In the genomic region with DNA sequence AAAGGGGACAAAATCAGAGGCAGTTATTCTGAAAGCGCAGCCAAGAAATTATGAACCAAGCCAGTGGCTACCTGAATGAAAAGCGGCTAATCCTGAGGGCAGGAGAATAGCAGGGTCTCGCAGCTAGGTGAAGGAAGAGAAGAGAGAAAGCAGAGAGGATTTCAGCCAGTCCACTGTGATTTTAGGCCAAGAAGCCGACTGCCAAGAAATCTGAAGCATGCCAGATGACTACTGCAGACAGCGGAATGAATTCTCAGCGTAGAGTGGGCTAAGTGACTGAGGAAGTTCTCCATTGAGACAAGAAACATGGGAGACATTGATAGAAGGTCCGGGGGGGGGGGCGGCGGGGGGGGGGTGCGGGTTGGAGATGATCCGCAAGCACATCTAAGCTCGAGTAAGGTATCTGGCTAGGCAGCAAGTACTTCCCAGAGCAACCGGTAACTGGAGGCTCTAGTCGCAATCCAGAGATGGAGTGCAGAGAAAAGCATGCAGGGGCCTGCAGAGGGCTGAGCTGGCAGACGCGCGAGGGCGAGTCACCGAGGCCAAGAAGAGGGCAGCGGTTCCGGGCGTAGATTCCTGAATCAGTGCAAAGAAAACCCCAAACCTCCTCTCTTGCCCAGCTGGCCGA, we compare ENCODE assay signal across 8 mouse cellular contexts. TPM values are rescaled to one million over a fixed set of nuclear protein-coding genes. Genes with fewer than 3 reads are reported as not detected.
DNase-seq lines count a peak whose midpoint lies in the region; ATAC-seq and TF ChIP-seq lines count a peak whose summit lies in the region.

No protein-coding gene starts in this region.

- peak overlapping the region; percentile 75 for H3K9ac ChIP-seq in liver, adult 2 months (ENCODE audit: low read depth, low read length)
- peak overlapping the region; percentile 51 for H3K9ac ChIP-seq in hindbrain, embryonic 15.5 days
- peak overlapping the region; percentile 78 for H3K9ac ChIP-seq in stomach, postnatal 0 days (ENCODE audit: low read length)

- H3K79me2 ChIP-seq in liver, adult 2 months (ENCODE audit: control insufficient read depth, insufficient read depth, low read length) = no peaks in the 10 kb centered on the region

- no peak for DNase-seq in liver, adult 2 months (ENCODE audit: extremely low read depth, low read depth, low spot score)
- no peak for DNase-seq in liver
- peak; percentile 62 for DNase-seq in adrenal gland, postnatal 25 days
- peak; percentile 37 for DNase-seq in lung, postnatal 14 days
- peak; percentile 66 for DNase-seq in stomach, postnatal 0 days (ENCODE audit: low spot score)
- DNase-seq in left cerebral cortex, adult 8-10 months (ENCODE audit: low spot score in 2 of 2) = no peak

- no peaks in the 10 kb centered on the region; the same call in 1 of the 2 replicates for H3K4me1 ChIP-seq in liver, adult 2 months (ENCODE audit: control insufficient read depth, insufficient read depth, low read length)
- H3K4me1 ChIP-seq in erythroblast, embryonic 14.5 days (ENCODE audit: control insufficient read depth) = peaks cover 20% of the 10 kb centered on the region
- peaks cover 19% of the 10 kb centered on the region for H3K4me1 ChIP-seq in hindbrain, embryonic 15.5 days (replicated peaks)
- H3K4me1 ChIP-seq in stomach, postnatal 0 days (replicated peaks; ENCODE audit: control insufficient read depth, insufficient read depth) = no peaks in the 10 kb centered on the region

- no peak for TF ChIP-seq EP300 in stomach, postnatal 0 days (optimal IDR thresholded peaks at IDR 0.05)

- no peak; the same call in 1 of the 2 replicates for ATAC-seq in hindbrain, embryonic 15.5 days (ENCODE audit: low FRiP score, low read depth)
- ATAC-seq in stomach, postnatal 0 days (ENCODE audit: low FRiP score, low TSS enrichment) = peak; percentile 62

- TF ChIP-seq CTCF in liver, adult 2 months (IDR thresholded peaks at IDR 0.05; ENCODE audit: low read depth, low read length) = no peak
- TF ChIP-seq CTCF in stomach, postnatal 0 days (IDR thresholded peaks at IDR 0.05; ENCODE audit: low read depth) = peak; percentile 10; the same call in 1 of the 2 replicates

- no peak for TF ChIP-seq POLR2A in liver, adult 2 months (IDR thresholded peaks at IDR 0.05; ENCODE audit: extremely low read depth, insufficient read depth, low read length)

- whole genome bisulfite sequencing in liver, adult 2 months = 9% methylated on average over 23 of the region's 23 CpGs
- 6% methylated on average over 22 of the region's 23 CpGs for WGBS in hindbrain, embryonic 15.5 days
- 4% methylated on average over 23 of the region's 23 CpGs for WGBS in stomach, postnatal 0 days

- peak overlapping the region; percentile 77 for H3K4me3 ChIP-seq in liver, adult 2 months (ENCODE audit: insufficient read depth, low read depth, low read length)
- peak overlapping the region; percentile 81 for H3K4me3 ChIP-seq in erythroblast, embryonic 14.5 days (replicated peaks)
- peak overlapping the region; percentile 52 for H3K4me3 ChIP-seq in hindbrain, embryonic 15.5 days
- H3K4me3 ChIP-seq in stomach, postnatal 0 days (ENCODE audit: low read depth, low read length) = peak overlapping the region; percentile 75

- no peaks in the 10 kb centered on the region for H3K27me3 ChIP-seq in liver, adult 2 months (ENCODE audit: control insufficient read depth, insufficient read depth, low read length)
- no peaks in the 10 kb centered on the region for H3K27me3 ChIP-seq in erythroblast, embryonic 14.5 days (ENCODE audit: control insufficient read depth)
- H3K27me3 ChIP-seq in hindbrain, embryonic 15.5 days = no peaks in the 10 kb centered on the region
- no peaks in the 10 kb centered on the region for H3K27me3 ChIP-seq in stomach, postnatal 0 days (ENCODE audit: control insufficient read depth, insufficient read depth, low read length)

- H3K27ac ChIP-seq in liver, adult 2 months (replicated peaks; ENCODE audit: insufficient read depth, low read depth, low read length) = peak overlapping the region; percentile 21
- peak overlapping the region; percentile 70 for H3K27ac ChIP-seq in hindbrain, embryonic 15.5 days (replicated peaks)
- peak overlapping the region; percentile 91 for H3K27ac ChIP-seq in stomach, postnatal 0 days (replicated peaks)

- H3K36me3 ChIP-seq in liver, adult 2 months (ENCODE audit: control insufficient read depth, insufficient read depth, low read length) = no peaks in the 10 kb centered on the region
- H3K36me3 ChIP-seq in erythroblast, embryonic 14.5 days (ENCODE audit: control insufficient read depth) = peaks cover under 1% of the 10 kb centered on the region
- H3K36me3 ChIP-seq in hindbrain, embryonic 15.5 days = 0 out of 2 replicates have a peak, but pooled peaks cover 2% of the 10 kb centered on the region
- no peaks in the 10 kb centered on the region; the same call in 1 of the 2 replicates for H3K36me3 ChIP-seq in stomach, postnatal 0 days (ENCODE audit: control insufficient read depth, insufficient read depth, low read length)

- H3K9me3 ChIP-seq in erythroblast, embryonic 14.5 days (ENCODE audit: control insufficient read depth, low read length) = peaks cover 6% of the 10 kb centered on the region
- H3K9me3 ChIP-seq in hindbrain, embryonic 15.5 days = no peaks in the 10 kb centered on the region
- H3K9me3 ChIP-seq in stomach, postnatal 0 days (ENCODE audit: control insufficient read depth, low read length) = peaks cover 6% of the 10 kb centered on the region; the same call in 1 of the 2 replicates

- H3K4me2 ChIP-seq in hindbrain, embryonic 15.5 days = peak overlapping the region; percentile 87
- H3K4me2 ChIP-seq in stomach, postnatal 0 days (replicated peaks; ENCODE audit: low read depth) = peak overlapping the region; percentile 81

RNA-seq across cellular contexts. Expression of gene Cep164, which starts 0.7 kb away (rescaled TPM):
- total RNA-seq in liver, adult 2 months (2014; rRNA removed) = 4.1 and 5.0 TPM in 2 replicates
- 7.1 and 8.3 TPM in 2 replicates for polyA plus RNA-seq in liver, adult 2 months (2012; rRNA removed)
- total RNA-seq in adrenal gland, postnatal 25 days (2021) = 20.6 and 23.1 TPM in 2 replicates
- polyA plus RNA-seq in erythroblast, embryonic 14.5 days (2012) = 2.7 and 3.3 TPM in 2 replicates
- polyA plus RNA-seq in hindbrain, embryonic 15.5 days (2015; fragmentation: Nextera tagmentation; extraction: Ambion mirVana) = 14.8 and 14.9 TPM in 2 replicates
- 12.9 TPM in 2 replicates for polyA plus RNA-seq in stomach, postnatal 0 days (2015; fragmentation: Nextera tagmentation; extraction: Ambion mirVana)
- 10 to 100 TPM; 14.9 to 16.3 (median 15.3) TPM for total RNA-seq in left cerebral cortex, adult 8-10 months (2022)

RNA-seq across cellular contexts. Expression of gene Bace1, which starts 10.6 kb away (rescaled TPM):
- 7.6 and 9.9 TPM in 2 replicates for total RNA-seq in liver, adult 2 months (2014; rRNA removed)
- polyA plus RNA-seq in liver, adult 2 months (2012; rRNA removed) = 23.0 and 24.1 TPM in 2 replicates
- 22.6 and 31.1 TPM in 2 replicates for total RNA-seq in adrenal gland, postnatal 25 days (2021)
- 0.01 and 0.02 TPM in 2 replicates for polyA plus RNA-seq in erythroblast, embryonic 14.5 days (2012)
- 52.2 and 53.1 TPM in 2 replicates for polyA plus RNA-seq in hindbrain, embryonic 15.5 days (2015; fragmentation: Nextera tagmentation; extraction: Ambion mirVana)
- polyA plus RNA-seq in stomach, postnatal 0 days (2015; fragmentation: Nextera tagmentation; extraction: Ambion mirVana) = 12.8 and 13.3 TPM in 2 replicates
- 10 to 100 TPM; 76.6 to 81.9 (median 78.9) TPM for total RNA-seq in left cerebral cortex, adult 8-10 months (2022)

Comparison
In these comparisons a context has a peak if more than half of its experiments do, and no peak if none do; other contexts are left out.
1. DNase-seq: peak in adrenal gland, postnatal 25 days (single experiment), lung, postnatal 14 days (single experiment) and stomach, postnatal 0 days (single experiment); none in liver, adult 2 months (single experiment), liver (single experiment) and left cerebral cortex, adult 8-10 months (0 of 2).
2. H3K27ac ChIP-seq: peak in every context shown above with its lines; median percentile 91 in stomach, postnatal 0 days; 70 in hindbrain, embryonic 15.5 days; 21 in liver, adult 2 months.
3. RNA of gene Bace1, which starts 10.6 kb away (polyA plus RNA-seq): 52.2 to 53.1 TPM in hindbrain, embryonic 15.5 days, 23.0 to 24.1 TPM in liver, adult 2 months and 12.8 to 13.3 TPM in stomach, postnatal 0 days; 0.01 to 0.02 TPM in erythroblast, embryonic 14.5 days; every median in the first group is over 10 times any median in the second.
4. Peak in every context shown above with its lines, with median percentiles within 50 percentile points of each other: H3K4me3 ChIP-seq and H3K9ac ChIP-seq.